Comparison of ENCODE assay signal across 9 mouse cellular contexts in the genomic region with DNA sequence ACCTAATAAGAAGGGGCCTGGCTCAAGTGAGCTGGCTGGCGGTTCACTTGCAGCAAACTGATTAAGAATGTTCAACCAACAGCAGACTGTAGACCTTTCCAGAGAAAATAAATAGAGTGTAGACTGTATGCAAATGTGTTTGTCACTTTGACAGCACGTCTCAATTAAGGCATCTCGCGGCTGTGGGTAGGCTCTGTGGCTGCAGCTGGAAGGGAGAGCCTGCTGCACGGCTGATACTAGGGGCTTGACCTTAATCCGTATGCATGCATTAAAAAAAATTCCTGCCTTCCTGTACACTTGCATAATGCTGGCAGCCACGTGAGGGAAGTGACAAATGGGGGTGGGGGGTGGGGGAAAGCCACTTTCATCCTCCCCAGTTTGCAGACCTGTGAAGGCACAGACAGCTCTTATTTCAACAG.
DNase-seq lines count a peak whose midpoint lies in the region; ATAC-seq and TF ChIP-seq lines count a peak whose summit lies in the region.
"Had no signal": no experiment of that assay in that cellular context is flagged by ENCODE, and none has a peak within 500 bp of the region (broad histone marks: within the 10 kb centered on the region; RNA-seq: fewer than 3 reads in every experiment).

No protein-coding gene starts in this region.

- H3K4me3 ChIP-seq in midbrain, embryonic 11.5 days (ENCODE audit: low read depth, low read length): no peak overlapping the region
- H3K4me3 ChIP-seq: embryonic facial prominence, embryonic 13.5 days; megakaryocyte, embryonic 14.5 days had no signal

- WGBS in midbrain, embryonic 11.5 days: 4% methylated on average over 7 of the region's 7 CpGs

- peaks cover 18% of the 10 kb centered on the region for H3K4me1 ChIP-seq in midbrain, embryonic 11.5 days (ENCODE audit: control insufficient read depth, insufficient read depth, low read length)

- H3K4me2 ChIP-seq in midbrain, embryonic 11.5 days: no peak overlapping the region
- H3K4me2 ChIP-seq: embryonic facial prominence, embryonic 13.5 days had no signal

- H3K27ac ChIP-seq in midbrain, embryonic 11.5 days (ENCODE audit: low read depth, low read length): 0 out of 2 replicates have a peak overlapping the region, but pooled peaks have one; percentile 17
- H3K27ac ChIP-seq: embryonic facial prominence, embryonic 13.5 days had no signal

- peak; percentile 92 for ATAC-seq in midbrain, embryonic 11.5 days (ENCODE audit: low FRiP score)

- no peak for TF ChIP-seq CTCF in brain, embryonic 14.5 days (IDR thresholded peaks at IDR 0.05; ENCODE audit: borderline replicate concordance, extremely low read depth, insufficient read depth, insufficient read length)

- H3K27me3 ChIP-seq in midbrain, embryonic 11.5 days (ENCODE audit: control insufficient read depth, insufficient read depth, low read length): no peaks in the 10 kb centered on the region
- H3K27me3 ChIP-seq: embryonic facial prominence, embryonic 13.5 days; megakaryocyte, embryonic 14.5 days had no signal

- H3K9me3 ChIP-seq in midbrain, embryonic 11.5 days (ENCODE audit: control insufficient read depth, low read length): no peaks in the 10 kb centered on the region
- H3K9me3 ChIP-seq: embryonic facial prominence, embryonic 13.5 days; megakaryocyte, embryonic 14.5 days had no signal

- peak; percentile 61 for DNase-seq in 416B (ENCODE audit: low read depth)
- peak; percentile 96 for DNase-seq in brain, embryonic 14.5 days (ENCODE audit: low read depth)
- DNase-seq in forelimb bud, embryonic 11.5 days (ENCODE audit: low read depth, low spot score): peak; percentile 61
- peak; percentile 88 for DNase-seq in midbrain, embryonic 11.5 days (ENCODE audit: low spot score, missing footprints)
- no peak for DNase-seq in urinary bladder, adult 2 months (ENCODE audit: low spot score)
- DNase-seq in ovary, postnatal 14 days (ENCODE audit: low spot score): no peak
- no peak for DNase-seq in lung, postnatal 10 days

- no peak for TF ChIP-seq POLR2A in brain, embryonic 14.5 days (IDR thresholded peaks at IDR 0.05; ENCODE audit: borderline replicate concordance, extremely low read depth, insufficient read depth, insufficient read length, poor library complexity, severe bottlenecking)

- peak overlapping the region; percentile 9; the same call in 1 of the 2 replicates for H3K9ac ChIP-seq in midbrain, embryonic 11.5 days (ENCODE audit: low read length)
- H3K9ac ChIP-seq: embryonic facial prominence, embryonic 13.5 days had no signal

- no peaks in the 10 kb centered on the region for H3K36me3 ChIP-seq in midbrain, embryonic 11.5 days (ENCODE audit: control insufficient read depth, insufficient read depth, low read length)

Comparison
In these comparisons a context has a peak if more than half of its experiments do, and no peak if none do; other contexts are left out.
1. DNase-seq: peak in 416B (single experiment), brain, embryonic 14.5 days (single experiment), forelimb bud, embryonic 11.5 days (single experiment) and midbrain, embryonic 11.5 days (single experiment); none in urinary bladder, adult 2 months (single experiment), ovary, postnatal 14 days (single experiment) and lung, postnatal 10 days (single experiment).